Mouse (Mus musculus) bone marrow macrophage, adult 2 months (primary cell): ENCODE measurements around the gene Fam173b. TPM values are rescaled to one million over a fixed set of nuclear protein-coding genes. Genes with fewer than 3 reads are reported as not detected.

Experiments used
- H3K27ac ChIP-seq: 2 replicates; pipeline ENCODE4 v1.5.1; 2012; ENCODE audit warnings: low read depth, low read length; ENCODE audit not compliant: insufficient read depth
- H3K4me1 ChIP-seq: 2 replicates; pipeline ENCODE4 v1.6.1; 2012; ENCODE audit warnings: low read length; ENCODE audit not compliant: control insufficient read depth, insufficient read depth
- H3K4me3 ChIP-seq: 2 replicates; pipeline ENCODE4 v1.5.1; 2012; ENCODE audit warnings: mild to moderate bottlenecking, low read length, moderate library complexity; ENCODE audit not compliant: insufficient read depth
- CTCF ChIP-seq: IDR thresholded peaks from 2 replicates; pipeline ENCODE4 v1.5.1; 2012; ENCODE audit warnings: low read depth, mild to moderate bottlenecking, low read length, moderate library complexity
- POLR2A ChIP-seq: IDR thresholded peaks from 2 replicates; pipeline ENCODE4 v1.6.1; 2012; ENCODE audit warnings: mild to moderate bottlenecking, low read depth, low read length, borderline replicate concordance
- polyA plus RNA-seq: library from polyadenylated mRNA; stranded (reverse); fragments of >200 nt; gene quantifications from 2 replicates; pipeline ENCODE4 v1.2.4, GENCODE M21; 2012; ENCODE audit not compliant: missing spikeins, insufficient read depth, insufficient read length

The Fam173b gene
- polyA plus RNA-seq, 1 experiment, result 14.4 TPM

- H3K27ac ChIP-seq, result no peak overlapping the region
- H3K4me1 ChIP-seq, result peaks cover 5% of the 10 kb centered on the region
- no peak overlapping the region for H3K4me3 ChIP-seq
- TF ChIP-seq POLR2A (no peak), CTCF (no peak)
These were observed 5.2 kb downstream of the Fam173b start for GRCm38 (mm10) chr15:31606821-31607220.

GRCm38 (mm10) chr15:31611027-31611426, 9.4 kb downstream of the Fam173b start:
- TF ChIP-seq POLR2A (no peak), CTCF (no peak)
- peaks cover 21% of the 10 kb centered on the region for H3K4me1 ChIP-seq
- H3K4me3 ChIP-seq, result no peak overlapping the region
- no peak overlapping the region for H3K27ac ChIP-seq

GRCm38 (mm10) chr15:31611976-31612375, 10.3 kb downstream of the Fam173b start:
- no peak overlapping the region for H3K27ac ChIP-seq
- no peak overlapping the region for H3K4me3 ChIP-seq
- TF ChIP-seq CTCF (no peak), POLR2A (no peak)
- H3K4me1 ChIP-seq, result peaks cover 21% of the 10 kb centered on the region

- H3K27ac ChIP-seq, result peak overlapping the region; percentile 11; the same call in 1 of the 2 replicates
- no peak for TF ChIP-seq POLR2A
- no peak for TF ChIP-seq CTCF
- H3K4me3 ChIP-seq, result no peak overlapping the region
- peaks cover 21% of the 10 kb centered on the region for H3K4me1 ChIP-seq
These were observed 12.3 kb downstream of the Fam173b start for GRCm38 (mm10) chr15:31613826-31614453.

- no peak overlapping the region for H3K4me3 ChIP-seq
- peaks cover 21% of the 10 kb centered on the region for H3K4me1 ChIP-seq
- no peak overlapping the region for H3K27ac ChIP-seq
- no peak for TF ChIP-seq CTCF
- no peak for TF ChIP-seq POLR2A
These were observed 13.0 kb downstream of the Fam173b start for GRCm38 (mm10) chr15:31614666-31615065.

GRCm38 (mm10) chr15:31617261-31617660, 15.6 kb downstream of the Fam173b start:
- no peak for TF ChIP-seq CTCF
- no peak for TF ChIP-seq POLR2A
- H3K4me1 ChIP-seq, result peaks cover 21% of the 10 kb centered on the region
- no peak overlapping the region for H3K27ac ChIP-seq
- H3K4me3 ChIP-seq, result no peak overlapping the region

GRCm38 (mm10) chr15:31619521-31619920, 17.9 kb downstream of the Fam173b start:
- TF ChIP-seq CTCF (no peak), POLR2A (no peak)
- Histone ChIP-seq H3K4me3 (no peak overlapping the region), H3K4me1 (peaks cover 8% of the 10 kb centered on the region), H3K27ac (no peak overlapping the region)

- peaks cover 10% of the 10 kb centered on the region for H3K4me1 ChIP-seq
- TF ChIP-seq CTCF (no peak), POLR2A (no peak)
- H3K27ac ChIP-seq, result peak overlapping the region; percentile 85
- H3K4me3 ChIP-seq, result peak overlapping the region; percentile 24; the same call in 1 of the 2 replicates
These were observed 25.9 kb downstream of the Fam173b start for GRCm38 (mm10) chr15:31627277-31628154.

- peak overlapping the region; percentile 29; the same call in 1 of the 2 replicates for H3K27ac ChIP-seq
- H3K4me1 ChIP-seq, result peaks cover 10% of the 10 kb centered on the region
- TF ChIP-seq POLR2A, result no peak
- no peak for TF ChIP-seq CTCF
- no peak overlapping the region for H3K4me3 ChIP-seq
These were observed 26.5 kb downstream of the Fam173b start for GRCm38 (mm10) chr15:31628180-31628579.

- no peak overlapping the region for H3K4me3 ChIP-seq
- H3K4me1 ChIP-seq, result peaks cover 10% of the 10 kb centered on the region
- TF ChIP-seq POLR2A (no peak), CTCF (no peak)
- H3K27ac ChIP-seq, result no peak overlapping the region
These were observed 27.9 kb downstream of the Fam173b start for GRCm38 (mm10) chr15:31629556-31629955.
